ENCODE assay signal across 8 mouse cellular contexts in the genomic region with DNA sequence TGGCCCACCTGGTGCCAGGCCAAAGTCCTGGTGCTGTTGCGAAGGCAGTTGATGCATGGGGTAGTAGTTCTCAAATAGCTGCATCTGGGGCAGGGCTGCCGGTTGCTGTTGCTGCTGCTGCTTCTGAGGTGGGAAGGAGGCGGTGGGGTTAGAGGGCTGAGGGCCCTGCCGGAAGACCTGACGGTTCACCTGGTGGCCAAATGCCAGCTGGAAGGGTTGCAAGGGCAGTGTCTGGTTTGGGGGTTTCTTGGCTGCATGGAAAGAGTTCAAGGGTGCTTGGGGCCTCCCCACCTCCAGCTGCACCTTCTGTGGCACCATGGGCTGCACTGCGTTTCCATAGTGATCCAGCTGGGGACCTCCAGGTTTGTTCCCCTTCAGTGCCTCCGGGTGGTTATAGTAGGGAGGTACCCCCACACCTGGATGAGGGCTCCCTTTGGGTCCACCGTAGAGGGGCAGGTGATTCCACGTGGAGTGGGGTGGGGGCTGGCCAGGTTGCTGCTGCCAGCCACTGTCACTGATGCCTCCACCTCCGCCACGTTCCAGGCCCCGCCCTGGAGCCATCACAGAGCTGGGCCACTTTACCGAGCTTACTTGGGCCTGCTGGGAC. TPM values are rescaled to one million over a fixed set of nuclear protein-coding genes. Genes with fewer than 3 reads are reported as not detected.
DNase-seq lines count a peak whose midpoint lies in the region; ATAC-seq and TF ChIP-seq lines count a peak whose summit lies in the region.
"Had no signal": no experiment of that assay in that cellular context is flagged by ENCODE, and none has a peak within 500 bp of the region (broad histone marks: within the 10 kb centered on the region; RNA-seq: fewer than 3 reads in every experiment).

No protein-coding gene starts in this region.

- no peak overlapping the region for H3K9ac ChIP-seq in hindbrain, postnatal 0 days (replicated peaks; ENCODE audit: low read length)
- H3K9ac ChIP-seq in hindbrain, embryonic 13.5 days = no peak overlapping the region
- H3K9ac ChIP-seq in intestine, embryonic 15.5 days = peak overlapping the region; percentile 8; the same call in 1 of the 2 replicates
- H3K9ac ChIP-seq in stomach, postnatal 0 days (ENCODE audit: low read length) = peak overlapping the region; percentile 45; the same call in 1 of the 2 replicates
- no peak overlapping the region for H3K9ac ChIP-seq in hindbrain, embryonic 12.5 days

- no peak overlapping the region for H3K4me3 ChIP-seq in hindbrain, postnatal 0 days (ENCODE audit: low read length)
- H3K4me3 ChIP-seq in hindbrain, embryonic 13.5 days = no peak overlapping the region
- H3K4me3 ChIP-seq in intestine, embryonic 15.5 days (replicated peaks) = no peak overlapping the region
- H3K4me3 ChIP-seq in stomach, postnatal 0 days (ENCODE audit: low read depth, low read length) = no peak overlapping the region
- H3K4me3 ChIP-seq in hindbrain, embryonic 12.5 days = no peak overlapping the region

- WGBS in hindbrain, postnatal 0 days = 93% methylated on average over 13 of the region's 13 CpGs
- WGBS in hindbrain, embryonic 13.5 days = 95% methylated on average over 13 of the region's 13 CpGs
- WGBS in intestine, embryonic 15.5 days = 89% methylated on average over 13 of the region's 13 CpGs
- WGBS in stomach, postnatal 0 days = 82% methylated on average over 13 of the region's 13 CpGs
- WGBS in hindbrain, embryonic 12.5 days = 94% methylated on average over 13 of the region's 13 CpGs

- no peaks in the 10 kb centered on the region for H3K9me3 ChIP-seq in hindbrain, postnatal 0 days (ENCODE audit: low read length)
- H3K9me3 ChIP-seq in hindbrain, embryonic 13.5 days = no peaks in the 10 kb centered on the region
- H3K9me3 ChIP-seq in intestine, embryonic 15.5 days = no peaks in the 10 kb centered on the region
- no peaks in the 10 kb centered on the region for H3K9me3 ChIP-seq in stomach, postnatal 0 days (ENCODE audit: control insufficient read depth, low read length)
- no peaks in the 10 kb centered on the region for H3K9me3 ChIP-seq in hindbrain, embryonic 12.5 days (replicated peaks)

- H3K36me3 ChIP-seq in hindbrain, postnatal 0 days (ENCODE audit: insufficient read depth, low read length) = peaks cover 16% of the 10 kb centered on the region
- H3K36me3 ChIP-seq in hindbrain, embryonic 13.5 days = peaks cover 29% of the 10 kb centered on the region
- peaks cover 23% of the 10 kb centered on the region for H3K36me3 ChIP-seq in intestine, embryonic 15.5 days
- H3K36me3 ChIP-seq in stomach, postnatal 0 days (ENCODE audit: control insufficient read depth, insufficient read depth, low read length) = peaks cover 22% of the 10 kb centered on the region
- H3K36me3 ChIP-seq in hindbrain, embryonic 12.5 days = peaks cover 30% of the 10 kb centered on the region

- no peak for ATAC-seq in hindbrain, postnatal 0 days
- ATAC-seq in hindbrain, embryonic 13.5 days (ENCODE audit: low FRiP score) = no peak
- ATAC-seq in intestine, embryonic 15.5 days = no peak
- ATAC-seq in stomach, postnatal 0 days (ENCODE audit: low FRiP score, low TSS enrichment) = no peak
- no peak for ATAC-seq in hindbrain, embryonic 12.5 days (ENCODE audit: low FRiP score)

- no peak overlapping the region for H3K4me2 ChIP-seq in hindbrain, postnatal 0 days (ENCODE audit: low read depth, low read length)
- H3K4me2 ChIP-seq in hindbrain, embryonic 13.5 days = no peak overlapping the region
- peak overlapping the region; percentile 77; the same call in 1 of the 2 replicates for H3K4me2 ChIP-seq in intestine, embryonic 15.5 days (replicated peaks)
- H3K4me2 ChIP-seq in stomach, postnatal 0 days (replicated peaks; ENCODE audit: low read depth) = no peak overlapping the region; the same call in 1 of the 2 replicates
- H3K4me2 ChIP-seq in hindbrain, embryonic 12.5 days (replicated peaks) = no peak overlapping the region

- TF ChIP-seq CTCF in hindbrain, postnatal 0 days (IDR thresholded peaks at IDR 0.05; ENCODE audit: low read depth) = no peak
- no peak for TF ChIP-seq CTCF in stomach, postnatal 0 days (IDR thresholded peaks at IDR 0.05; ENCODE audit: low read depth)

- TF ChIP-seq EP300 in stomach, postnatal 0 days (optimal IDR thresholded peaks at IDR 0.05) = no peak

- no peak for DNase-seq in hindbrain, postnatal 0 days (ENCODE audit: low spot score)
- peak; percentile 6 for DNase-seq in right cerebral cortex, postnatal 14 days
- DNase-seq in right cerebral cortex, postnatal 4 days = no peak
- DNase-seq in stomach, postnatal 0 days (ENCODE audit: low spot score) = no peak
- DNase-seq: thymus, postnatal 25 days had no signal

- peaks cover 37% of the 10 kb centered on the region for H3K4me1 ChIP-seq in hindbrain, postnatal 0 days (ENCODE audit: insufficient read depth, low read length)
- H3K4me1 ChIP-seq in hindbrain, embryonic 13.5 days (replicated peaks) = peaks cover 50% of the 10 kb centered on the region
- peaks cover 48% of the 10 kb centered on the region for H3K4me1 ChIP-seq in intestine, embryonic 15.5 days (replicated peaks)
- H3K4me1 ChIP-seq in stomach, postnatal 0 days (replicated peaks; ENCODE audit: control insufficient read depth, insufficient read depth) = peaks cover 35% of the 10 kb centered on the region
- peaks cover 34% of the 10 kb centered on the region for H3K4me1 ChIP-seq in hindbrain, embryonic 12.5 days

- H3K27ac ChIP-seq in hindbrain, postnatal 0 days = peak overlapping the region; percentile 88; the same call in 1 of the 2 replicates
- H3K27ac ChIP-seq in hindbrain, embryonic 13.5 days = no peak overlapping the region
- H3K27ac ChIP-seq in intestine, embryonic 15.5 days = 0 out of 2 replicates have a peak overlapping the region, but pooled peaks have one; percentile 98
- H3K27ac ChIP-seq in stomach, postnatal 0 days (replicated peaks) = peak overlapping the region; percentile 92
- H3K27ac ChIP-seq in hindbrain, embryonic 12.5 days = no peak overlapping the region

- no peaks in the 10 kb centered on the region for H3K27me3 ChIP-seq in hindbrain, postnatal 0 days (ENCODE audit: insufficient read depth, low read length)
- H3K27me3 ChIP-seq in hindbrain, embryonic 13.5 days = no peaks in the 10 kb centered on the region
- H3K27me3 ChIP-seq in intestine, embryonic 15.5 days (replicated peaks) = no peaks in the 10 kb centered on the region
- H3K27me3 ChIP-seq in stomach, postnatal 0 days (ENCODE audit: control insufficient read depth, insufficient read depth, low read length) = no peaks in the 10 kb centered on the region
- no peaks in the 10 kb centered on the region for H3K27me3 ChIP-seq in hindbrain, embryonic 12.5 days

RNA-seq across cellular contexts. Expression of gene Pnma1, which starts 25.1 kb away (rescaled TPM):
- 2.5 and 3.8 TPM in 2 replicates for total RNA-seq in hindbrain, postnatal 0 days (2014; rRNA removed)
- 4.2 and 4.5 TPM in 2 replicates for polyA plus RNA-seq in hindbrain, postnatal 0 days (2015; fragmentation: Nextera tagmentation; extraction: Ambion mirVana)
- 3.5 and 3.8 TPM in 2 replicates for polyA plus RNA-seq in hindbrain, embryonic 13.5 days (2015; fragmentation: Nextera tagmentation; extraction: Ambion mirVana)
- 0.59 and 0.63 TPM in 2 replicates for polyA plus RNA-seq in intestine, embryonic 15.5 days (2015; fragmentation: Nextera tagmentation; extraction: Ambion mirVana)
- polyA plus RNA-seq in stomach, postnatal 0 days (2015; fragmentation: Nextera tagmentation; extraction: Ambion mirVana) = 0.48 and 0.49 TPM in 2 replicates
- 3.8 and 4.2 TPM in 2 replicates for polyA plus RNA-seq in hindbrain, embryonic 12.5 days (2016; fragmentation: Nextera tagmentation; extraction: Ambion mirVana)

RNA-seq across cellular contexts. Expression of gene Elmsan1, which starts 45.3 kb away (rescaled TPM):
- total RNA-seq in hindbrain, postnatal 0 days (2014; rRNA removed) = 9.3 and 11.5 TPM in 2 replicates
- polyA plus RNA-seq in hindbrain, postnatal 0 days (2015; fragmentation: Nextera tagmentation; extraction: Ambion mirVana) = 2.7 and 3.0 TPM in 2 replicates
- 4.5 and 5.1 TPM in 2 replicates for polyA plus RNA-seq in hindbrain, embryonic 13.5 days (2015; fragmentation: Nextera tagmentation; extraction: Ambion mirVana)
- 7.2 and 7.7 TPM in 2 replicates for polyA plus RNA-seq in intestine, embryonic 15.5 days (2015; fragmentation: Nextera tagmentation; extraction: Ambion mirVana)
- 4.0 and 4.1 TPM in 2 replicates for polyA plus RNA-seq in stomach, postnatal 0 days (2015; fragmentation: Nextera tagmentation; extraction: Ambion mirVana)
- 7.2 and 8.0 TPM in 2 replicates for polyA plus RNA-seq in hindbrain, embryonic 12.5 days (2016; fragmentation: Nextera tagmentation; extraction: Ambion mirVana)

RNA-seq across cellular contexts. Expression of gene Dnal1, which starts 59.2 kb away (rescaled TPM):
- 9.7 and 10.9 TPM in 2 replicates for total RNA-seq in hindbrain, postnatal 0 days (2014; rRNA removed)
- 6.8 and 9.7 TPM in 2 replicates for polyA plus RNA-seq in hindbrain, postnatal 0 days (2015; fragmentation: Nextera tagmentation; extraction: Ambion mirVana)
- 9.1 and 9.7 TPM in 2 replicates for polyA plus RNA-seq in hindbrain, embryonic 13.5 days (2015; fragmentation: Nextera tagmentation; extraction: Ambion mirVana)
- 3.9 TPM in 2 replicates for polyA plus RNA-seq in intestine, embryonic 15.5 days (2015; fragmentation: Nextera tagmentation; extraction: Ambion mirVana)
- 1.2 and 1.7 TPM in 2 replicates for polyA plus RNA-seq in stomach, postnatal 0 days (2015; fragmentation: Nextera tagmentation; extraction: Ambion mirVana)
- polyA plus RNA-seq in hindbrain, embryonic 12.5 days (2016; fragmentation: Nextera tagmentation; extraction: Ambion mirVana) = 8.7 and 11.2 TPM in 2 replicates

Comparison
In these comparisons a context has a peak if more than half of its experiments do, and no peak if none do; other contexts are left out.
1. H3K27ac ChIP-seq: peak in hindbrain, postnatal 0 days (single experiment), intestine, embryonic 15.5 days (single experiment) and stomach, postnatal 0 days (single experiment); none in hindbrain, embryonic 13.5 days (single experiment) and hindbrain, embryonic 12.5 days (single experiment).
2. H3K9ac ChIP-seq: peak in intestine, embryonic 15.5 days (single experiment) and stomach, postnatal 0 days (single experiment); none in hindbrain, postnatal 0 days (single experiment), hindbrain, embryonic 13.5 days (single experiment) and hindbrain, embryonic 12.5 days (single experiment).